Mouse (Mus musculus) kidney, adult 2 months (tissue): Measurements from ENCODE around the gene 1700017B05Rik. TPM values are rescaled to one million over a fixed set of nuclear protein-coding genes. Genes with fewer than 3 reads are reported as not detected.
"Not testable (repeated sequence)": the region's sequence is repeated elsewhere in the genome, so short reads cannot be mapped to it uniquely, and the experiment has no call there.

Source experiments
- DNase-seq: peaks from one replicate; pipeline ENCODE4 v3.0.0; 2021
- H3K27ac ChIP-seq: fragments of 200-500 bp; 2 replicates; pipeline ENCODE4 v1.5.1; 2012; ENCODE audit warnings: low read depth, low read length, control low read depth, inconsistent platforms; ENCODE audit not compliant: insufficient read depth
- H3K27me3 ChIP-seq: fragments of 200-500 bp; replicated peaks from 2 replicates; pipeline ENCODE4 v1.6.1; 2012; ENCODE audit warnings: mild to moderate bottlenecking, moderate library complexity, low read length, inconsistent platforms; ENCODE audit not compliant: control insufficient read depth, insufficient read depth
- H3K36me3 ChIP-seq: fragments of 200-500 bp; 2 replicates; pipeline ENCODE4 v1.6.1; 2012; ENCODE audit warnings: mild to moderate bottlenecking, moderate library complexity, low read length, inconsistent platforms; ENCODE audit not compliant: control insufficient read depth, insufficient read depth
- H3K4me1 ChIP-seq: fragments of 200-500 bp; 2 replicates; pipeline ENCODE4 v1.6.1; 2011; ENCODE audit warnings: low read length; ENCODE audit not compliant: control insufficient read depth, insufficient read depth
- H3K4me3 ChIP-seq: fragments of 200-500 bp; 2 replicates; pipeline ENCODE4 v1.5.1; 2011; ENCODE audit warnings: mild to moderate bottlenecking, low read depth, low read length, control low read depth; ENCODE audit not compliant: insufficient read depth
- CTCF ChIP-seq: fragments of 200-500 bp; conservative IDR thresholded peaks from 2 replicates; pipeline ENCODE4 v1.5.1; 2011; ENCODE audit warnings: low read depth, mild to moderate bottlenecking, control low read depth, low read length, moderate library complexity, mixed read lengths; ENCODE audit not compliant: insufficient read depth, insufficient read length
- POLR2A ChIP-seq: fragments of 200-500 bp; IDR thresholded peaks from one replicate; pipeline ENCODE4 v1.6.1; 2011; ENCODE audit warnings: low read depth, low read length, control low read depth
- WGBS: fragments of 180-500 bp; shearing (Covaris S2); methylation state at CpG from one replicate; pipeline ENCODE4 v1.1.7; 2018; 5-methylcytosine and 5-hydroxymethylcytosine counted together
- polyA plus RNA-seq: library from polyadenylated mRNA; depleted of rRNA; stranded (reverse); fragments of >200 nt; gene quantifications from 2 replicates; pipeline ENCODE4 v1.2.3, GENCODE M21; 2012

The 1700017B05Rik gene
- polyA plus RNA-seq, 1 experiment, result 9.5 TPM

DNA sequence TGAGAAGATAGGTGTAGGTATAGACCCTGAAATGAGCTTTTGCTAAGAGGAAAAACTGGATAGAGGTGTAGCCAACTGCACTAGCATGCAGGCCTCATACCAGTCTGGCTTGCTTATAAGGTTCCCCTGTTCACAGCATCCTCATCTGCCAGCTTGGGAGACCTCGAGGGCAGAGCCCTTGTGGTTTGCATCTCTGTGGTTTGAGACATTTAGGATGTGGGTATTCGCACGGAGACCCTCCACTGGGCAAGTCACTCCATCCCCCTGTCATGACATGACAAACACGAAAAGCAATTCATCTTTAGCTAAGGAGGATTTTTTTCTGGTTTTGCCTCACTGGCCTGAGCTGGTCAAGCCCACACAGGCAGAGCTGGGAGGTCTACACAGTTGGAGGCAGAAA, 34.2 kb downstream of the 1700017B05Rik start:
- Histone ChIP-seq H3K4me1 (peaks cover 20% of the 10 kb centered on the region), H3K27ac (no peak overlapping the region), H3K4me3 (no peak overlapping the region), H3K36me3 (no peaks in the 10 kb centered on the region), H3K27me3 (no peaks in the 10 kb centered on the region)
- no peak for TF ChIP-seq POLR2A
- TF ChIP-seq CTCF, result no peak
- DNase-seq, result no peak
- 71% methylated on average over 4 of the region's 4 CpGs for WGBS

DNA sequence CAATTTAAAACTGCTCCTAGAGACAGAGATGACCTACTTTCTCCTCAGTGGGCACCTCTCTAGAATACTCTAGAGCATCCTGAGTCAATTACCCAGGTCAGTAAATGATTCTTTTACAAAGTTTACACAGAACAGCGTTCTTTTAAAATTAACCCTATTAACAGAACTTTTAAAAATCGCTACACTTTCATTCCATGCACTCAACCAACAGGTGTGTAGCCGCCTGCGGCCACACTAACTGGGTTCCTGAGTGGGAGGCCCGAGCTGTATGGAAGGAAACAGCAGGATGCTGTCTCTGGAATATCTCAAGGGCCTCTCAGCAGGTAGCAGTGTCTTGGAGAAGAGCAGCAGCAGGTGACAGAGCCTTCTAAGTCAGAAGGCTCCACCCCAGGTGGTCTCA, 35.2 kb downstream of the 1700017B05Rik start:
- no peak for TF ChIP-seq CTCF
- no peak for TF ChIP-seq POLR2A
- H3K27me3 ChIP-seq, result no peaks in the 10 kb centered on the region
- H3K27ac ChIP-seq, result peak overlapping the region; percentile 81
- H3K4me3 ChIP-seq, result no peak overlapping the region
- 43% methylated on average over 5 of the region's 5 CpGs for WGBS
- H3K36me3 ChIP-seq, result no peaks in the 10 kb centered on the region
- peaks cover 20% of the 10 kb centered on the region for H3K4me1 ChIP-seq
- peak; percentile 70 for DNase-seq

DNA sequence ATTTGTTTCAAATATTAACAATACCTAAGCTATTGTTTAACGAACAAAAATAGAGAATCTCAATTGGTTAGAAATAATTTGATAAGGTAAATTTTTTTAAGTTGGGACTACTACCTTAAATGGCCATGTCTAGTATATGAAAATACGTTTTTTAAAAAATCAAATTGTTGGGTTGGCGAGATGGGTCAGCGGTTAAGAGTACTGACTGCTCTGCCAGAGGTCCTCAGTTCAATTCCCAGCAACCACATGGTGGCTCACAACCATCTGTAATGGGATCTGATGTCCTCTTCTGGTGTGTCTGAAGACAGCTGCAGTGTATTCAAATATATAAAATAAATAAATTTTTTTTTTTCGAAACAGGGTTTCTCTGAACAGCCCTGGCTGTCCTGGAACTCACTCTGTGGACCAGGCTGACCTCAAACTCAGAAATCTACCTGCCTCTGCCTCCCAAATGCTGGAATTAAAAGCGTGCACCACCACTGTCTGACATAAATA, 35.7 kb downstream of the 1700017B05Rik start:
- H3K36me3 ChIP-seq, H3K27me3 ChIP-seq, H3K4me3 ChIP-seq, H3K27ac ChIP-seq, DNase-seq: not testable (repeated sequence)
- 64% methylated on average over 6 of the region's 6 CpGs for WGBS
- H3K4me1 ChIP-seq, result peaks cover 20% of the 10 kb centered on the region

DNA sequence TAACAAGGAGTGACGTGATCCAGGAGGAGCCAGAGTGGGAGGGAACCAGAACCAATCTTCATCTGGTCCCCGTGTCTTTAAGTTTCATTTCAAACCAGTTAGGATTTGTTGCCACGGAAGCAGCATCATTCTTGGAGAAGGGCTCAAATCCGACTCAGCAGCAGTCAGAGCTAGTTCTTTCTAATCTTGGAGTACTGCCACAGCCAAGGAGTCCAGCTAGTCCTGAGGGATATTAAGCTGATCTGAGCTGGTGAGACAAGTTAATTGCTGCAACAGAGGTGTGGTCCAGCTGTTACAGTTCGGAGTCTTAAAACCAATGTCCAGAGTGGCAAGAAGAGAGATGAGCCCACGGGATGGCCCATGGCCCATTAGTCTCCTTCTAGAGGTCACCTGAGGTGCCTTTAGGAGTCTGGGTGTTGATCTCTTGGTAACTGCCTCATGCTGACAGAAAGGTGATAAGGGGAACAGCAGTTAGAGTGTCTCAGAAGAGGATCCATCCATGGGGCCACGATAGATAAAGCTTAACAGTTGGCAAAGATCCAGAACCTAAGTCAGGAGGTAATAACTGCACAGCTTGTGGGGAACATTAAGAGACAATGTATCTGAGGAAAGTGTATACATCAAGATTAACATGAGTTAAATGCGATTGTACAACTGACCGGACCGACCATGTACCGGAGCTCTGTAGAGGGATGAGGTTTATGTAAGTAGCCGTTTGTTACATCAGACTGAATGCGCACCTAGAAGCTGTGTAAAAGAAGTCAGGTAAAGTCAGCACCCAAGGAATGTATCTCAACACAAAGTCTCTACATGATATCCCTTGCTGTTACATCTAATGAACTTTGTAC, 36.4 kb downstream of the 1700017B05Rik start:
- TF ChIP-seq POLR2A (no peak), CTCF (no peak)
- WGBS, result 51% methylated on average over 13 of the region's 13 CpGs

DNA sequence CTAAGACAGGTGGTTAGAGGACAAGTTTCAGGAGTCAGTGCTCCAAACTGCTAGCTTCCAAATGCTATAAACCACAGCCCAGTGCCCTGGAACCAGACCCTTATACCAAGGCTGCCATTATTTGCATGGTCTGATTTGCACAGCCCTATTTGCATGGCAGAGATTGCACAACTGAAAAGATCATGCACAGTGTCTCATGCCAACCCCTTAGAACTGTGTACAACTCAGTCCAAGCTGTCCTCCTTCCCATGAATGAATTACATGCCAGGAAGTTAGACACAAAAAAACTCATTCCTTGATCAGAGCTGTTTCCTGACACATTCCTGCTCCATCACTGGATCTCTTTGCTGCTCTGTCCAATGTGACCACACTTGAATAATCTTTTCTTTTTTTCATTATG, 39.1 kb downstream of the 1700017B05Rik start:
- H3K27me3 ChIP-seq, result no peaks in the 10 kb centered on the region
- H3K27ac ChIP-seq, result no peak overlapping the region
- peaks cover 6% of the 10 kb centered on the region; the same call in 1 of the 2 replicates for H3K4me1 ChIP-seq
- no peak for TF ChIP-seq CTCF
- no peak overlapping the region for H3K4me3 ChIP-seq
- no peak for DNase-seq
- H3K36me3 ChIP-seq, result no peaks in the 10 kb centered on the region

More for the DNA sequence above, 36.4 kb downstream of the 1700017B05Rik start:
- no peaks in the 10 kb centered on the region for H3K36me3 ChIP-seq
- peak; percentile 59 for DNase-seq
- no peak overlapping the region for H3K4me3 ChIP-seq
- H3K27ac ChIP-seq, result peak overlapping the region; percentile 14; the same call in 1 of the 2 replicates
- H3K27me3 ChIP-seq, result no peaks in the 10 kb centered on the region
- H3K4me1 ChIP-seq, result peaks cover 20% of the 10 kb centered on the region

DNA sequence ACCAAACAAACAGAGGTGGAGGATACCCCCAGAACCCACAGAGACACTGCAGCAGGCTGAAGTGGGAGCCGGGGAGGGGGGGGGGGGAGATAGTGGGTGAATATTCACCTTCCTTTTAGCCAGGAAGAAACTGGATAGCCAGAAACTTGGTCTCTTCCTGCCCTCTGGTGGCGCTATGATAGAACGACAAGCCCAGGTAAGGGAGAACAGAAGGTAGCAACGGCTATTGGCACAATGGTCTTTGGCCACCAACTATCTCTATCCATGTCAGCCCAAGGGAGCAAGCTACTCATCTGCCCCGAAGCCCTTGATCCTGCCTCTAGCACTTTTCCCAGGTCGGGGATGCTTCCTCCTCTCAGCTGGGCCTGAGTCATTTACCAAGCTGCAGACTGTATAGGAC, 42.1 kb downstream of the 1700017B05Rik start:
- 0 out of 2 replicates have a peak, but pooled peaks cover 3% of the 10 kb centered on the region for H3K4me1 ChIP-seq
- TF ChIP-seq CTCF, result peak; percentile 86
- no peak for TF ChIP-seq POLR2A
- H3K27me3 ChIP-seq, result no peaks in the 10 kb centered on the region
- no peaks in the 10 kb centered on the region for H3K36me3 ChIP-seq
- DNase-seq, result peak; percentile 71
- no peak overlapping the region for H3K4me3 ChIP-seq
- no peak overlapping the region for H3K27ac ChIP-seq
- 9% methylated on average over 6 of the region's 6 CpGs for WGBS

DNA sequence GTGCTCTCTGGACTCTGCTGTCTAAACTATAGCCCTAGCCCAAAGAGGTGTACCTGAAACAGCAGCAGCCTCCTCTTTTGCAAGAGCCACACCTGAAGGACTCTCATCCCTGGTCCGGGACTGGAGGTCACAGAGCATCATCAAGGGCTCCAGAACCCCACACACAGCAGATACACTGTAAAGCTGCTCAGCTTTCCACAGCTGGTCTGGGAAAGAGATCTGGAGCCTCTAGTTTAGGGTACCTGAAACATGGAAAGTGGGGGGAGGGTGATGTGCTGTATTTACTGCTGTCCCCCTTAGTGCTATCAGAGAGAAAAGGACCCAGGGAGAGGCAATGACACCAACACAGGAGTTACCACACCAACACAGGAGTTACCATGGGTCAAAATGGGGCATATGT, 42.9 kb downstream of the 1700017B05Rik start:
- WGBS, result 96% methylated on average over 1 of the region's 1 CpGs

More for the DNA sequence above, 42.9 kb downstream of the 1700017B05Rik start:
- Histone ChIP-seq H3K27me3 (no peaks in the 10 kb centered on the region), H3K36me3 (no peaks in the 10 kb centered on the region), H3K4me1 (0 out of 2 replicates have a peak, but pooled peaks cover 3% of the 10 kb centered on the region), H3K27ac (no peak overlapping the region), H3K4me3 (no peak overlapping the region)
- no peak for DNase-seq
- TF ChIP-seq POLR2A, result no peak
- no peak for TF ChIP-seq CTCF
